Mouse (Mus musculus) ES-Bruce4 (cell line): Measurements from ENCODE around the gene Slc3a2.

Experiments used
- CTCF ChIP-seq: IDR thresholded peaks from one replicate; pipeline ENCODE4 v1.8.1; 2011; ENCODE audit warnings: low read depth, low read length
- EP300 ChIP-seq: IDR thresholded peaks from 2 replicates; pipeline ENCODE4 v1.6.1; 2011; ENCODE audit warnings: low read depth, low read length; ENCODE audit not compliant: insufficient read depth
- POLR2A ChIP-seq: IDR thresholded peaks from one replicate; pipeline ENCODE4 v1.8.1; 2011; ENCODE audit warnings: low read length; ENCODE audit not compliant: insufficient read depth

- TF ChIP-seq POLR2A = no peak
- no peak for TF ChIP-seq CTCF
- no peak for TF ChIP-seq EP300
These were observed 57.4 kb downstream of the Slc3a2 start for GRCm38 (mm10) chr19:8665746-8666145.
